Mouse (Mus musculus) forebrain, embryonic 11.5 days (tissue): ENCODE results near the gene Pianp. TPM values are rescaled to one million over a fixed set of nuclear protein-coding genes. Genes with fewer than 3 reads are reported as not detected.

ENCODE experiments used
- ATAC-seq: fragments of 200-750 bp; cut with Nextera tagmentation; replicated peaks from 2 replicates; pipeline ENCODE4 v1.8.0; 2017; ENCODE audit warnings: moderate TSS enrichment; ENCODE audit not compliant: low FRiP score
- DNase-seq: peaks from one replicate; pipeline ENCODE4 v3.0.0-alpha.2; 2017; ENCODE audit warnings: low spot score
- H3K27ac ChIP-seq: fragments of 300-500 bp; sonication (generic); 2 replicates; pipeline ENCODE4 v1.5.1; 2014; ENCODE audit warnings: low read depth, low read length
- H3K27me3 ChIP-seq: fragments of 300-500 bp; sonication (generic); 2 replicates; pipeline ENCODE4 v1.6.1; 2014; ENCODE audit warnings: mild to moderate bottlenecking, low read length, mixed read lengths; ENCODE audit not compliant: control insufficient read depth, insufficient read depth
- H3K36me3 ChIP-seq: fragments of 300-500 bp; sonication (generic); 2 replicates; pipeline ENCODE4 v1.6.1; 2014; ENCODE audit warnings: mild to moderate bottlenecking, low read length, moderate library complexity, mixed read lengths; ENCODE audit not compliant: control insufficient read depth, insufficient read depth
- H3K4me1 ChIP-seq: fragments of 300-500 bp; sonication (generic); replicated peaks from 2 replicates; pipeline ENCODE4 v1.6.1; 2014; ENCODE audit warnings: low read length, mixed read lengths; ENCODE audit not compliant: control insufficient read depth, insufficient read depth
- H3K4me2 ChIP-seq: fragments of 300-500 bp; sonication (generic); 2 replicates; pipeline ENCODE4 v1.6.1; 2014; ENCODE audit warnings: low read depth, mild to moderate bottlenecking, low read length, moderate library complexity, mixed read lengths; ENCODE audit not compliant: severe bottlenecking
- H3K4me3 ChIP-seq: fragments of 300-500 bp; sonication (generic); 2 replicates; pipeline ENCODE4 v1.5.1; 2014; ENCODE audit warnings: low read depth, low read length
- H3K9ac ChIP-seq: fragments of 300-500 bp; sonication (generic); 2 replicates; pipeline ENCODE4 v1.6.1; 2014; ENCODE audit warnings: low read length
- H3K9me3 ChIP-seq: fragments of 300-500 bp; sonication (generic); 2 replicates; pipeline ENCODE4 v1.6.1; 2016; ENCODE audit warnings: low read length, mixed read lengths; ENCODE audit not compliant: control insufficient read depth
- WGBS: fragments of 180-500 bp; shearing (Covaris S2); extraction: QIAGEN DNeasy Blood & Tissue Kit; methylation state at CpG from one replicate; pipeline ENCODE4 v1.1.7; 2014; 5-methylcytosine and 5-hydroxymethylcytosine counted together
- polyA plus RNA-seq: library from polyadenylated mRNA; unstranded; fragments of >200 nt; fragmentation: Nextera tagmentation; extraction: Ambion mirVana; gene quantifications from 2 replicates; pipeline ENCODE4 v1.2.1, GENCODE M21; 2014

Gene Pianp
- polyA plus RNA-seq, 1 experiment from 2014 or later, result 2.5 TPM

DNA sequence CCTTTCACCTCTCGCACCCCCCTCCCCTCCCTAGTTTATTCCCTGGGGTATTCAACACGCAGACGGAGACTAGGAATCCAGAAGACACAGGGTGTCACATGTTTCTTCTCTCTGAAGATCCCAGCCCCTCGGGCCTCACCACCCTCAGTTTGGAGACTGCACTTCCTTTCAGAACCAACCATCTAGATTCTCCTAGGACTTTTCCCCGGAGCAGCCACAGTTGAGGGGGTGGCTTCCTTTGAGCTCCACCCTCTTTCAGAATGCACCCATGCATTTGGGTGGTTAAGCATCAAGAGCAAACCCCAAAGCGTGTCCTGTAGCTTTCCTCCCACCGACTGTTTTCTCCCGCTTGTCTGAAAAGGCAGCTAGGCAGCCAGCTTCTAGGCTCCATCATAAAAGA is 1.6 kb downstream of the Pianp start:
- H3K4me3 ChIP-seq, result no peak overlapping the region
- H3K9ac ChIP-seq, result no peak overlapping the region
- DNase-seq, result no peak
- H3K9me3 ChIP-seq, result no peaks in the 10 kb centered on the region
- H3K4me1 ChIP-seq, result peaks cover 3% of the 10 kb centered on the region; the same call in 1 of the 2 replicates
- 7% methylated on average over 8 of the region's 8 CpGs for WGBS
- no peak for ATAC-seq
- no peak overlapping the region for H3K27ac ChIP-seq
- H3K36me3 ChIP-seq, result no peaks in the 10 kb centered on the region
- peaks cover 58% of the 10 kb centered on the region for H3K27me3 ChIP-seq
- H3K4me2 ChIP-seq, result no peak overlapping the region

DNA sequence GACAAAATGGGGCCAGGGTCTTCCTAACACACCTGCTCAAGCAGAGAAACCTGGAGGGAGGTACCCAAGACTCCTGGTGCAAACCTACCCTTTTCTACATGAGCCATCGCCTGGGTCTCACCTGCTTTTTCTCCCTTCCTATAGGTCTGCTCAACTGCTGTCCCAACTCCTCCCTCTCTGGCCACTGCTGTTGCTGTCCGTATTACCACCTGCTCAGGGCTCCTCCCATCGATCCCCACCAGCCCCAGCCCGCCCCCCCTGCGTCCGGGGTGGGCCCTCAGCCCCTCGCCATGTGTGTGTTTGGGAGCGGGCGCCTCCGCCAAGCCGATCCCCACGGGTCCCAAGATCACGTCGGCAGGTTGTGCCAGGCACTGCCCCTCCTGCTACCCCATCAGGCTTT is 2.6 kb downstream of the Pianp start:
- H3K27me3 ChIP-seq, result peaks cover 52% of the 10 kb centered on the region
- no peaks in the 10 kb centered on the region for H3K9me3 ChIP-seq
- ATAC-seq (no peak), DNase-seq (no peak)
- H3K36me3 ChIP-seq, result no peaks in the 10 kb centered on the region
- H3K27ac ChIP-seq, result no peak overlapping the region
- H3K9ac ChIP-seq, result no peak overlapping the region
- no peak overlapping the region for H3K4me2 ChIP-seq
- no peak overlapping the region for H3K4me3 ChIP-seq
- WGBS, result 37% methylated on average over 14 of the region's 14 CpGs
- H3K4me1 ChIP-seq, result peaks cover 3% of the 10 kb centered on the region; the same call in 1 of the 2 replicates

DNA sequence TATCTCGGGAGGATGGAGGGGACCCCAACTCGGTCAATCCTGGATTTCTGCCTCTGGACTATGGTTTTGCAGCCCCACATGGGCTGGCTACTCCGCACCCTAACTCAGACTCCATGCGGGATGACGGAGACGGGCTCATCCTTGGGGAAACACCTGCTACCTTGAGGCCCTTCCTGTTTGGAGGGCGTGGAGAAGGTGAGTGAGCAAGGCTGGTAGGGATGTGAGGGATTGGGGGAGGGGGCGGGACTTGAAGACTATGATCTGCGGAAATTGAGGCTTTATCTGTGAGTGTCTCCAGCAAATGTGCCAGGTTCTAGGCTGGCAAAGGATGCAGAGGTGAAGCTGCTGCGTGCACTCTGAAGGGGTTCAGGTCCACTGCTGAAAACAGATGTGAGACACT is 3.1 kb downstream of the Pianp start:
- Histone ChIP-seq H3K9me3 (no peaks in the 10 kb centered on the region), H3K36me3 (no peaks in the 10 kb centered on the region), H3K27me3 (peaks cover 48% of the 10 kb centered on the region), H3K27ac (no peak overlapping the region), H3K4me3 (no peak overlapping the region), H3K4me2 (no peak overlapping the region), H3K9ac (no peak overlapping the region), H3K4me1 (peaks cover 3% of the 10 kb centered on the region; the same call in 1 of the 2 replicates)
- no peak for DNase-seq
- WGBS, result 38% methylated on average over 10 of the region's 10 CpGs
- no peak for ATAC-seq

DNA sequence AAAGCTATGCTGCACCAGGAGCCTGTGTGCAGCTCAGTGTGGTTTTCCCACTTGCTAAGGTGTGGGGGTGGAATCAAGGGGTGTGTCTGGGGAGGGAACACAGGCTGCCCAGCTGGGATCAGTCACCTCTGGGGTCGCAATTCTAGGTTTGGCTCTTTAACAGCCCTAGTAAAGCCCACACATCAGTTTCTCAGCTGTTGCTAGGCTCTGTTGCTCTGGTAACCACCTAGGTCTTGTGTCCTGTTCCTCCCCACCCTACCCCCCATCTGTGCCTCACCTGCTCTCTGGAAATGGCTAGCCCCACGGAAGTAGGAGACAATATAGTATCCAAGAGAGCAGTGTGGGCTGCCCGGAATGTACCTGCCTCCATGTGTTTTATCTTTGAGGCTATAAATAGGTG is 7.2 kb downstream of the Pianp start:
- H3K4me1 ChIP-seq, result no peaks in the 10 kb centered on the region; the same call in 1 of the 2 replicates
- H3K4me2 ChIP-seq, result no peak overlapping the region
- DNase-seq (no peak), ATAC-seq (no peak)
- H3K9ac ChIP-seq, result no peak overlapping the region
- H3K36me3 ChIP-seq, result no peaks in the 10 kb centered on the region
- H3K27ac ChIP-seq, result no peak overlapping the region
- peaks cover 11% of the 10 kb centered on the region for H3K27me3 ChIP-seq
- H3K9me3 ChIP-seq, result no peaks in the 10 kb centered on the region
- WGBS, result 63% methylated on average over 3 of the region's 3 CpGs
- no peak overlapping the region for H3K4me3 ChIP-seq

DNA sequence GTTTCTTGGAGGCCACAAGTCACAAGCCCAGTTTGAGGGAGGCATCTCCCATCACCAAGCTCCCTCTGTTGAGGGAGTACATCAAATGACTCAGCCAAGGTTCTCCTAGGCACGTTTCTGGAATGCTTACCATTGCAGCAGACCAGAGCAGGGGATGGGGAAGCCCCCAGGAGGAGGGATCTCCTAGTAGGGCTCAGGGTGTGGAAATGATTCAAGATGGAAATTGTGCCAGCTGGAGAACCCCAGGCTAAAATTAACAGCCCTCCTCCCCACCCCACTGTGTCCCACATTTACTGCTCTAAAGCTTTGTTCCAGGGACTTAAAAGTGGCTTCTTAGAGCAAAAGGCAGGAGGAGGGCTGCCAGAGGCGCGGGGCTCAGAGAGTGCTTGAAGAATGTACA is 8.6 kb downstream of the Pianp start:
- Histone ChIP-seq H3K27me3 (no peaks in the 10 kb centered on the region), H3K27ac (no peak overlapping the region), H3K9ac (no peak overlapping the region; the same call in 1 of the 2 replicates), H3K36me3 (no peaks in the 10 kb centered on the region), H3K9me3 (no peaks in the 10 kb centered on the region), H3K4me3 (no peak overlapping the region), H3K4me2 (no peak overlapping the region), H3K4me1 (peaks cover 2% of the 10 kb centered on the region; the same call in 1 of the 2 replicates)
- ATAC-seq (no peak), DNase-seq (no peak)
- 44% methylated on average over 3 of the region's 3 CpGs for WGBS

DNA sequence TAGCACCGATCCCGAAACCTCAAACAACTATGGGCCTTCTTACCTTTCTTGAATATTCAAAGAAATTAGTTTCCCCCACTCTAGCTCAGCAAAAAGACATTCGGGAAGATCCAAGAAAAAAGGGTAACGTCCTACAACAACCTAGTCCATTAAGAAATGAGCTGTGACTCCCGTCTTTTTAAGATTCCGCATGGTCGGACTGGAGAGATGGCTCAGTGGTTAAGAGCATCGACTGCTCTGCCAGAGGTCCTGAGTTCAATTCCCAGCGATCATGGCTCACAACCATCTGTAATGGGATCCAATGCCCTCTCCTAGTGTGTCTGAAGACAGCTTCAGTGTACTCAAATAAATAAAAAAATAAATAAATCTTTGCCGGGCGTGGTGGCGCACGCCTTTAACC is 11.6 kb downstream of the Pianp start:
- no peaks in the 10 kb centered on the region for H3K27me3 ChIP-seq
- peaks cover 2% of the 10 kb centered on the region; the same call in 1 of the 2 replicates for H3K4me1 ChIP-seq
- no peak for DNase-seq
- H3K4me2 ChIP-seq, result peak overlapping the region; percentile 73
- 41% methylated on average over 13 of the region's 13 CpGs for whole genome bisulfite sequencing
- peak; percentile 11; the same call in 1 of the 2 replicates for ATAC-seq
- H3K27ac ChIP-seq, result peak overlapping the region; percentile 84; the same call in 1 of the 2 replicates
- no peaks in the 10 kb centered on the region for H3K9me3 ChIP-seq
- H3K9ac ChIP-seq, result peak overlapping the region; percentile 80
- H3K36me3 ChIP-seq, result no peaks in the 10 kb centered on the region; the same call in 1 of the 2 replicates
- H3K4me3 ChIP-seq, result peak overlapping the region; percentile 92

DNA sequence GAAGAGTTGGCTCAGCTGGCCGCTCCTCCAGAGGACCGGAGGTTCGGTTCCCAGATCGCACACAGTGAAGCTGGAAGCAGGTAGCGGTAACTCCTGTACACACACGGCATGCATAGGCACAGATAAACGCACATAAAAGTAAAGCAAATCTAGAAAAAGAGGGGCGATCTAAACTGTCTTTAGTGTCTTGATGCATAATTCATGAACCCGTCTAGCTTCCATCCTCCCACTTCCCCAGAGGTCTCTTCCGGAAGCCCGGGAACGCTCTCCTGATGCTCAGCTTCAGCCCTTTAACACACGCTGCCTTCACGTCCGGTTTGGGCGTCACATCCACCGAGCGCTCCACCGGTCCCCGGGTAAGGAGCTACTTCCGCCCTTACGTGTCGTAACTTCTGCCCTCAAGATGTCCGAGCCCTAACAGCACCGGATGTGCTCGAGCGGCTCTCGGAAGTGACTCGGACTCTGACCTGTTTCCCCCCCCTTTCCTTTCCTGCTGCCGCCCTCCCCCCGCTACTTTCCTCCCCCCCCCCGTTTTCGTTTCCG is 12.2 kb downstream of the Pianp start:
- DNase-seq, result peak; percentile 97
- peak overlapping the region; percentile 92 for H3K4me3 ChIP-seq
- peak; percentile 97 for ATAC-seq
- H3K4me1 ChIP-seq, result peaks cover 2% of the 10 kb centered on the region; the same call in 1 of the 2 replicates
- H3K4me2 ChIP-seq, result peak overlapping the region; percentile 73
- H3K27ac ChIP-seq, result peak overlapping the region; percentile 97
- no peaks in the 10 kb centered on the region; the same call in 1 of the 2 replicates for H3K36me3 ChIP-seq
- 1% methylated on average over 33 of the region's 34 CpGs for WGBS
- H3K9ac ChIP-seq, result peak overlapping the region; percentile 95
- H3K27me3 ChIP-seq, result no peaks in the 10 kb centered on the region
- no peaks in the 10 kb centered on the region for H3K9me3 ChIP-seq

DNA sequence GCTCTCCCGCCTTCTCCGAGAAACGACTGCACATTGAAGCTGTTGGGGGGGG is 12.5 kb downstream of the Pianp start, which contains the start of gene Zfp384:
Zfp384 (plus strand) TSS at position 17 of the 52 bp plus-strand sequence.
- 0% methylated on average over 3 of the region's 3 CpGs for WGBS
- no peaks in the 10 kb centered on the region for H3K9me3 ChIP-seq
- H3K27ac ChIP-seq, result peak within 1 kb of the TSS; percentile 97
- H3K27me3 ChIP-seq, result no peaks in the 10 kb centered on the region
- DNase-seq (no peak), ATAC-seq (no peak)
- H3K4me2 ChIP-seq, result peak within 1 kb of the TSS; percentile 73
- no peaks in the 10 kb centered on the region; the same call in 1 of the 2 replicates for H3K36me3 ChIP-seq
- peak within 1 kb of the TSS; percentile 92 for H3K4me3 ChIP-seq
- peaks cover 2% of the 10 kb centered on the region; the same call in 1 of the 2 replicates for H3K4me1 ChIP-seq
- H3K9ac ChIP-seq, result peak within 1 kb of the TSS; percentile 95
